Mouse (Mus musculus) bone marrow, adult 2 months (tissue): ENCODE measurements around the gene Sbf2.

Experiments used
- CTCF ChIP-seq: fragments of 200-500 bp; IDR thresholded peaks from 2 replicates; pipeline ENCODE4 v1.5.1; 2011; ENCODE audit warnings: low read length, control low read depth; ENCODE audit not compliant: control insufficient read depth, insufficient read depth
- POLR2A ChIP-seq: fragments of 200-500 bp; IDR thresholded peaks from 2 replicates; pipeline ENCODE4 v1.6.1; 2011; ENCODE audit warnings: low read depth, mild to moderate bottlenecking, control low read depth, low read length, borderline replicate concordance; ENCODE audit not compliant: control insufficient read depth

- TF ChIP-seq POLR2A, result no peak
- TF ChIP-seq CTCF, result no peak
Measured at GRCm38 (mm10) chr7:110514131-110514530, 100.6 kb downstream of the Sbf2 start.
